7 mouse cellular contexts compared by ENCODE assay signal in the genomic region with DNA sequence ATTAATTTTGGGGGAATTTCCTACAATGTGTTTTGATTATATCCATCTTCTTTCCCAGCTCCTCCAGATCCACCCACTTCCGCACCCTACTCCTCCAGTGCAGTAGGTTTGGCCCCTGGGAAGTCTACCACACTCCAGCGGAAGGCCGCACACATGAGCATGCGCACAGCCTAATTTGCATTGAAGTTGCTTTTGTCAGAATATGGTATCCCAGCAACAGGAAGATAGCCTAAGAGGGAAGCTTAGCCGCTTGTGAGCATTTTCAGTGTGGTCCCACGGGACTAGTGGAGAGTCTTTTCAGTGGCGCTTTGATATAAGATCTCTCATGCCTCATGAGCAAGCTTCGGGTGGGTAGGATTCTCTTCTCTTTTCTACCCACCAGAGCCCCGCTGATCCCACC.
DNase-seq lines count a peak whose midpoint lies in the region; ATAC-seq and TF ChIP-seq lines count a peak whose summit lies in the region.

No protein-coding gene starts in this region.

- no peak overlapping the region for H3K9ac ChIP-seq in forebrain, embryonic 12.5 days
- H3K9ac ChIP-seq in hindbrain, postnatal 0 days (replicated peaks; ENCODE audit: low read length) = no peak overlapping the region
- no peak overlapping the region for H3K9ac ChIP-seq in neural tube, embryonic 12.5 days

- ATAC-seq in forebrain, embryonic 12.5 days (ENCODE audit: low FRiP score) = 0 out of 2 replicates have a peak, but pooled peaks have one; percentile 51
- peak; percentile 49 for ATAC-seq in hindbrain, postnatal 0 days
- peak; percentile 85; the same call in 1 of the 2 replicates for ATAC-seq in neural tube, embryonic 12.5 days (ENCODE audit: low FRiP score, low read depth)

- H3K9me3 ChIP-seq in forebrain, embryonic 12.5 days = no peaks in the 10 kb centered on the region
- no peaks in the 10 kb centered on the region for H3K9me3 ChIP-seq in hindbrain, postnatal 0 days (ENCODE audit: low read length)
- no peaks in the 10 kb centered on the region for H3K9me3 ChIP-seq in neural tube, embryonic 12.5 days

- H3K36me3 ChIP-seq in forebrain, embryonic 12.5 days (replicated peaks) = no peaks in the 10 kb centered on the region
- H3K36me3 ChIP-seq in hindbrain, postnatal 0 days (ENCODE audit: insufficient read depth, low read length) = no peaks in the 10 kb centered on the region
- H3K36me3 ChIP-seq in neural tube, embryonic 12.5 days = no peaks in the 10 kb centered on the region

- H3K27me3 ChIP-seq in forebrain, embryonic 12.5 days = peaks cover 36% of the 10 kb centered on the region
- no peaks in the 10 kb centered on the region for H3K27me3 ChIP-seq in hindbrain, postnatal 0 days (ENCODE audit: insufficient read depth, low read length)
- no peaks in the 10 kb centered on the region for H3K27me3 ChIP-seq in neural tube, embryonic 12.5 days (replicated peaks)

- DNase-seq in brain, embryonic 14.5 days (ENCODE audit: low read depth) = peak; percentile 88
- peak; percentile 79 for DNase-seq in hindbrain, postnatal 0 days (ENCODE audit: low spot score)
- DNase-seq in kidney, postnatal 10 days = no peak
- DNase-seq in lung, adult 2 months = no peak
- no peak for DNase-seq in kidney, adult 9 months

- H3K4me3 ChIP-seq in forebrain, embryonic 12.5 days (replicated peaks) = no peak overlapping the region
- no peak overlapping the region for H3K4me3 ChIP-seq in hindbrain, postnatal 0 days (ENCODE audit: low read length)
- no peak overlapping the region for H3K4me3 ChIP-seq in neural tube, embryonic 12.5 days
- H3K4me3 ChIP-seq in lung, adult 2 months (replicated peaks; ENCODE audit: extremely low read depth, low read depth, low read length) = no peak overlapping the region

- peaks cover 12% of the 10 kb centered on the region for H3K4me1 ChIP-seq in forebrain, embryonic 12.5 days
- H3K4me1 ChIP-seq in hindbrain, postnatal 0 days (ENCODE audit: insufficient read depth, low read length) = 0 out of 2 replicates have a peak, but pooled peaks cover 7% of the 10 kb centered on the region
- peaks cover 9% of the 10 kb centered on the region for H3K4me1 ChIP-seq in neural tube, embryonic 12.5 days
- no peaks in the 10 kb centered on the region for H3K4me1 ChIP-seq in lung, adult 2 months (ENCODE audit: control insufficient read depth, insufficient read depth, low read length)

- no peak overlapping the region for H3K27ac ChIP-seq in forebrain, embryonic 12.5 days
- H3K27ac ChIP-seq in hindbrain, postnatal 0 days = no peak overlapping the region
- no peak overlapping the region for H3K27ac ChIP-seq in neural tube, embryonic 12.5 days

- no peak for TF ChIP-seq POLR2A in brain, embryonic 14.5 days (IDR thresholded peaks at IDR 0.05; ENCODE audit: borderline replicate concordance, extremely low read depth, insufficient read depth, insufficient read length, poor library complexity, severe bottlenecking)
- no peak for TF ChIP-seq POLR2A in lung, adult 2 months (IDR thresholded peaks at IDR 0.05; ENCODE audit: borderline replicate concordance, extremely low read depth, low read depth, low read length)

- H3K4me2 ChIP-seq in forebrain, embryonic 12.5 days = no peak overlapping the region
- H3K4me2 ChIP-seq in hindbrain, postnatal 0 days (ENCODE audit: low read depth, low read length) = no peak overlapping the region
- H3K4me2 ChIP-seq in neural tube, embryonic 12.5 days (replicated peaks) = 0 out of 2 replicates have a peak overlapping the region, but pooled peaks have one; percentile 14

- TF ChIP-seq CTCF in brain, embryonic 14.5 days (IDR thresholded peaks at IDR 0.05; ENCODE audit: borderline replicate concordance, extremely low read depth, insufficient read depth, insufficient read length) = no peak
- TF ChIP-seq CTCF in hindbrain, postnatal 0 days (IDR thresholded peaks at IDR 0.05; ENCODE audit: low read depth) = no peak
- no peak for TF ChIP-seq CTCF in lung, adult 2 months (IDR thresholded peaks at IDR 0.05; ENCODE audit: insufficient read depth, low read length)

- 51% methylated on average over 9 of the region's 9 CpGs for WGBS in forebrain, embryonic 12.5 days
- 21% methylated on average over 9 of the region's 9 CpGs for WGBS in hindbrain, postnatal 0 days
- 33% methylated on average over 9 of the region's 9 CpGs for WGBS in neural tube, embryonic 12.5 days
- WGBS in lung, adult 2 months = 88% methylated on average over 9 of the region's 9 CpGs

Comparison
In these comparisons a context has a peak if more than half of its experiments do, and no peak if none do; other contexts are left out.
1. DNase-seq: peak in brain, embryonic 14.5 days (single experiment) and hindbrain, postnatal 0 days (single experiment); none in kidney, postnatal 10 days (single experiment), lung, adult 2 months (single experiment) and kidney, adult 9 months (single experiment).
2. Peak in every context shown above with its lines, with median percentiles within 50 percentile points of each other: ATAC-seq.